Mouse (Mus musculus): Measurements from ENCODE around the gene Myrfl. TPM values are rescaled to one million over a fixed set of nuclear protein-coding genes. Genes with fewer than 3 reads are reported as not detected.

Gene Myrfl
- polyA plus RNA-seq, 1 experiment from 2014 or later: 0.12 TPM

DNA sequence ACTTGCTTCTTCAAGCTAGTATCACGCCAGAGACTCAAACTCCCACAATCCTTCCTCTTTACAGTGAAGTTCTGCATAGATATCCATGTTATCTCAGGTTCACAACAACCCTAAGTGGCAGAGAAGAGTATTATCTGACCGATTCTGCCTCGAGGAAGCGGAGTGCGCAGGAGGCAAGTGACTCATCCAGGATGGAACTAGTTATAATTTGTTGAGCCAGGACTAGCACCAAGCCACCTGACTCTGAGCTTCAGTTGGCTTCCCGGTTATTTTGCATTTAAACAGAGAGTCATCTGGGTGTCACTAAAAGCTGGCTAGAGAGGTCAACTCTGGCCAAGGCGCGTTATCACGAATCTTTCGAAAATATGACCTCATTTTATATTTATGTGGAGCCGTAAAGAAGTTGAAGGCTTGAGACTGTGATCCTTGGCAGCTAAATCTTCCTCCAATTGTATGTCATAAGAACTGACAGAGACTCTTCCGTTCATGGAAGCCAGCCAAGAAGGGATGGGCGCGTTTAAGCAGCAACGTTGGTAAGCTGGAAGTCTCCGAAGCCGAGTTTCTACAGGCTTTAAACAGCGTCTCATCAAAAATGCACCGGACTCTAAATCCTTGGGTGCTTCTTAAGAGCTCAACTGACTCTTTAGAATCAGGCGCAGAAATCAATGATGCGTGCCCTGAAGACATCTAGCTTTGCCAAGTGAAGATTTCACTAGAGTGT is 125.3 kb downstream of the Myrfl start:
- Histone ChIP-seq H3K4me3 (replicated peaks) (no peak overlapping the region), H3K4me2 (replicated peaks) (no peak overlapping the region), H3K9me3 (no peaks in the 10 kb centered on the region), H3K9ac (replicated peaks) (no peak overlapping the region), H3K27ac (no peak overlapping the region), H3K27me3 (no peaks in the 10 kb centered on the region), H3K4me1 (replicated peaks) (peaks cover 16% of the 10 kb centered on the region), H3K36me3 (no peaks in the 10 kb centered on the region)
- no peak for ATAC-seq
- WGBS: 80% methylated on average over 21 of the region's 21 CpGs

DNA sequence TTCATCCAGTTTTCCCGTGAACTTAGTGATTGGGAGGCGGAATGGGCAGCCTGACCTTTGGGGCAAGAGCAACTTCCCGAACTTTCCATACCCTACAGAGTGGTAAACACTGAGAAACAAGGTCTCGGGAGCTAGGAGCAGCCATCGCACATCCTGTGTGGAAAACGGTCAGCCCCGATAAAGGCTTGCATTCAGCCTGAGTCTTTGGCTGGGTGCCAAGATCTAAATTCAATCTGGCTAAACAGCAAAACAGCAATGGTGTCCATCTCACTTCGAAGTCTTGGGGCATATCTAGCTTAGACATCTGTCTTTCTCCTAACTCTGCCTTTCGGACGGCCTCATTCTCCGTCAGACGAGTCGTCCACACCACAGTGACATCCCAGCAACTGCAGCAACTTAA is 128.1 kb downstream of the Myrfl start:
- ATAC-seq: peak; percentile 48; the same call in 1 of the 2 replicates
- H3K4me3 ChIP-seq (replicated peaks): no peak overlapping the region
- H3K4me1 ChIP-seq (replicated peaks): peaks cover 3% of the 10 kb centered on the region; the same call in 1 of the 2 replicates
- no peak overlapping the region for H3K27ac ChIP-seq
- WGBS: 64% methylated on average over 13 of the region's 13 CpGs
- no peak overlapping the region for H3K4me2 ChIP-seq (replicated peaks)
- no peaks in the 10 kb centered on the region for H3K36me3 ChIP-seq
- H3K9me3 ChIP-seq: no peaks in the 10 kb centered on the region
- H3K27me3 ChIP-seq: no peaks in the 10 kb centered on the region
- H3K9ac ChIP-seq (replicated peaks): no peak overlapping the region

DNA sequence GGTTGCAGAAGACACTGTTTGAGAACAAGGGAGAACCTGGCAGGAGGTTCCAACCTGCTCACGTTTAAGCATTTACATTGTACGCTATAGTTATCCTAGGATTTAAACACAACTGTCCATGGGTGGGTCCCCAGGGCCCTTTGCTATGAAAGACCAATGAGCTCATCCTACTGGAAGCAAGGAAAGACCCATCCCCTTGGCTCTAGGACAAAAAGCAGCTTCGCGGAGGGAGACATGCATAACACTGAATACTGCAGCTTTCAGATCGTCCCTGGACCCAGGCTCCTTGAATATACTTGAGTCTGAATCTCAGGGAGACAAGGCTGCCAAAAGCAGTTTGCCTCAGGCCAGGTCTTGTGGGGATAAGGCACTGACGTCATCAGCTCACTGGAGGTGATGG is 130.2 kb downstream of the Myrfl start:
- Histone ChIP-seq H3K4me1 (replicated peaks) (peaks cover 3% of the 10 kb centered on the region; the same call in 1 of the 2 replicates), H3K9me3 (no peaks in the 10 kb centered on the region), H3K4me3 (replicated peaks) (no peak overlapping the region), H3K9ac (replicated peaks) (no peak overlapping the region), H3K4me2 (replicated peaks) (no peak overlapping the region), H3K27me3 (no peaks in the 10 kb centered on the region), H3K36me3 (no peaks in the 10 kb centered on the region), H3K27ac (no peak overlapping the region)
- ATAC-seq: no peak
- WGBS: 80% methylated on average over 6 of the region's 6 CpGs

DNA sequence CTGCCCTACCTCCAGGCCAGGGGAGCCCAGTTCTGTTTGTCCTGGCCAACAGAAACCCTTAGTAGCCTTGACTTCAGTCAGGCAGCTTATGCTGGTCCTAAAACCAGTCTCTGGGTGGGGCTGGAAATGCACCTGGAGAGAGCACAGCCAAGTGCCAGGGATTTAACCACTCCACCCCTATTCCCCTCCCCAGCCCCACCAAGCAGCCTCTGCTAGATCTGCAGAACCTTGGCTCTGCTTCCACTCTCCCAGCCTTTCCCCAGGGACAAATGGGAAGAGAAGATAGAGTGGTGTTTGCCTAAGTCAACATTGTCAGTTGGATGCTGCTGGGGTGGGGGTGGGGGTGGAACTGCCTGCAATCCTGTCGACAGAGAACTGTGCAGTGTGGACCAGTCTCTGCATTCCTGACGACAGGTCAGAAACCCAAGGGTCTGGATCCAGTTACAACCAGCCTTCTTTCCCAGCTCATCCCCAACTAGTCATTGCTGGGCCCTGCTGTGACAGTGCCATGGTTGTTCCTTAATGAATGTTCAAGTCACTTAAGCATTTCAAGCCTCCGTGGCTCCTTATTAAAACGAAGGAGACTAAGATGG is 135.1 kb downstream of the Myrfl start:
- Histone ChIP-seq H3K4me1 (replicated peaks) (peaks cover 6% of the 10 kb centered on the region; the same call in 1 of the 2 replicates), H3K36me3 (no peaks in the 10 kb centered on the region), H3K27me3 (no peaks in the 10 kb centered on the region), H3K27ac (no peak overlapping the region), H3K9ac (replicated peaks) (no peak overlapping the region), H3K9me3 (no peaks in the 10 kb centered on the region), H3K4me3 (replicated peaks) (no peak overlapping the region), H3K4me2 (replicated peaks) (no peak overlapping the region)
- ATAC-seq: 0 out of 2 replicates have a peak, but pooled peaks have one; percentile 37
- 64% methylated on average over 4 of the region's 4 CpGs for WGBS

DNA sequence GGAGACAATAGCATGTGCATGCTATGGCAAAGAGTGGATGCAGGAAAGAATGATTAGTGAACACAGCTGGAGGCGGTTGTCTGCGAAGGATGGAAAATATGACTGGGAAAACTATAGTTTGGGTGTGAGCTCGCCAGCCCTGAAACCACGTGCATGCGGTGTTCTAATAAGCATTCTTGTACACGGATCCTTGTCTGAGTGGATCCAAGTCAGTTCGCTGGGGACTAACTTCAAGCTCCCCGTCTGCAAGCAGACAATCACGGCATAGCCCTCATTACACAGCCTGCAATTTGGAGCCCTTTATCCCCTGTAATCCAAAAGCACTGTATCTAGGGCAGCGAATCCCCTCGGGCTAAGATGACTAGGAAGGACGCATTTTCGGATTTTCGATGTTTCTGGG is 136.2 kb downstream of the Myrfl start:
- Histone ChIP-seq H3K9me3 (no peaks in the 10 kb centered on the region), H3K9ac (replicated peaks) (no peak overlapping the region), H3K36me3 (no peaks in the 10 kb centered on the region), H3K27ac (no peak overlapping the region), H3K4me1 (replicated peaks) (peaks cover 13% of the 10 kb centered on the region; the same call in 1 of the 2 replicates), H3K4me2 (replicated peaks) (no peak overlapping the region), H3K27me3 (no peaks in the 10 kb centered on the region), H3K4me3 (replicated peaks) (no peak overlapping the region)
- ATAC-seq: 0 out of 2 replicates have a peak, but pooled peaks have one; percentile 30
- WGBS: 79% methylated on average over 14 of the region's 14 CpGs

DNA sequence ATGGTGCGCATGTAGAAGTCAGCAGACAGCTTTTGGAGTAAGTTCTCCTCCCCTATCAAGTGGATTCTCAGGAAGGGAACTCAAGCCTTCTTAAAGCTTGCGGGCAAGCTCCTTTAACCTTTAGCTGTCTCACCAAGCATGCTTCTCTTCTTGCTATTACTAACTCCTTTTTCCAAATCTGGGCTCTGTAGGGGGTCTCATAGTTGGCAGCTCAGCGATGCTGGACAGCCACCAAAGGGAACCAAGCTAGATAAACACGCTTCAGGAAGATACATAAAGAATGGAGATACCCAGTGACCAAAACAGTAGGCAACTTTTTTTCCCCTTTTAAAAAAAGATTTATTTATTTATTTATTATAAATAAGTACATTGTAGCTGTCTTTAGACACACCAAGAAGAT is 136.9 kb downstream of the Myrfl start:
- Histone ChIP-seq H3K36me3 (no peaks in the 10 kb centered on the region), H3K27ac (no peak overlapping the region), H3K27me3 (no peaks in the 10 kb centered on the region), H3K9me3 (no peaks in the 10 kb centered on the region), H3K4me2 (replicated peaks) (no peak overlapping the region), H3K4me3 (replicated peaks) (no peak overlapping the region), H3K9ac (replicated peaks) (no peak overlapping the region), H3K4me1 (replicated peaks) (peaks cover 13% of the 10 kb centered on the region; the same call in 1 of the 2 replicates)
- ATAC-seq: no peak
- WGBS: 90% methylated on average over 4 of the region's 4 CpGs

DNA sequence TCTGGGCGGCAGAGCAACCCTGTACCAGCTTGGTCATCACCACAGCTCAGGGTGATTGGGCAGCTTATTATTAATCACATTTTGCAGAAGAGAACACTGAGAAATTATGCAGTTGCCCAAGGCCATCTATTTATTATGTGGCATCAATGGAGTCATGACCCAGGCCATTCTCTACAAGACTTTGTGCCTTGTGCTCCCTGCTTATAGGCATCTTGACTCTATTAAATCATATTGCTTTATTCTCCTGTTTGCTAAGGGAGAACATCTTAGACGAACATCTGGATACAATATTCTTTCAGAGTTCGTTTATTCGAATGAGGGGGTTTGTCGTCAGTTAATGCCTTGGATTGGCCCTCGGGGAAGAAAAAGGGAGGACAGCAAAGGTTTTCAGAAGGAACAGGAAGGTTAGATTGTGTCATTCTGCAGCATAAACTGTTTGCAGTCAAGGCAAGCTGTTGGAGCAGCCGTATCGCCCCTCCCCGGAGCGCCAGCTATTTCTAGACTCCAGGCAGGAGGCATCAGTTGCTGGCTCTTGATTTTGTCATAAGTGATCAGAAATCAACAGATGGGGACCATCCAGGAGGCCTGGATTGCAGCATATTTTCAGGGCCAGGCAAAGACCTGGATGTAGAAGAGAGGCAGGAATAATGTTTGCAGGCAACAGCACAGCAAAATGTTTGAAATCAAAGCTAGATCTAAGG is 140.7 kb downstream of the Myrfl start:
- no peaks in the 10 kb centered on the region for H3K9me3 ChIP-seq
- no peak for ATAC-seq
- H3K27me3 ChIP-seq: no peaks in the 10 kb centered on the region
- H3K36me3 ChIP-seq: no peaks in the 10 kb centered on the region
- no peak overlapping the region for H3K4me2 ChIP-seq (replicated peaks)
- H3K9ac ChIP-seq (replicated peaks): no peak overlapping the region
- H3K4me1 ChIP-seq (replicated peaks): 0 out of 2 replicates have a peak, but pooled peaks cover 8% of the 10 kb centered on the region
- WGBS: 77% methylated on average over 10 of the region's 10 CpGs
- no peak overlapping the region for H3K27ac ChIP-seq
- H3K4me3 ChIP-seq (replicated peaks): no peak overlapping the region

DNA sequence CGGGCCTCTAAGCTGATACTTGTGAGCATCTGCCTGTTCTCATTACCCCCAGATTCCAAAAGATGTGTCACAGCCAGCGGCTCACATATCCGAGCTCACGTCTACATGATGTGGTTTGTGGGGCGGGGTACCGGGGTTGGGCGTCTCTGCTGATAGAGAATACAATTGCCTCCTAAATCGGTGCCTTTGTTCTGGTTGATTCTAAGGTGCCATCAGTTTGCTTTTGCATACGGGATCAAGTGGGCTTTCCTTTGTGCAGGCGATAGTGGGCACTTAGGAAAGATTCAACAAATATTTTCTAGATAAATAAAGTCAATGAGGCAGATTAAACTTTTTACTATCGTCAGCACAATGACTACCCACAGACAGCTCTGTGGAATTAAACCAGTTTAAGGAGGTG is 141.8 kb downstream of the Myrfl start:
- Histone ChIP-seq H3K4me3 (replicated peaks) (no peak overlapping the region), H3K4me1 (replicated peaks) (0 out of 2 replicates have a peak, but pooled peaks cover 7% of the 10 kb centered on the region), H3K9me3 (no peaks in the 10 kb centered on the region), H3K27me3 (no peaks in the 10 kb centered on the region), H3K9ac (replicated peaks) (no peak overlapping the region), H3K4me2 (replicated peaks) (no peak overlapping the region), H3K27ac (no peak overlapping the region), H3K36me3 (no peaks in the 10 kb centered on the region)
- ATAC-seq: no peak
- 85% methylated on average over 11 of the region's 11 CpGs for WGBS

DNA sequence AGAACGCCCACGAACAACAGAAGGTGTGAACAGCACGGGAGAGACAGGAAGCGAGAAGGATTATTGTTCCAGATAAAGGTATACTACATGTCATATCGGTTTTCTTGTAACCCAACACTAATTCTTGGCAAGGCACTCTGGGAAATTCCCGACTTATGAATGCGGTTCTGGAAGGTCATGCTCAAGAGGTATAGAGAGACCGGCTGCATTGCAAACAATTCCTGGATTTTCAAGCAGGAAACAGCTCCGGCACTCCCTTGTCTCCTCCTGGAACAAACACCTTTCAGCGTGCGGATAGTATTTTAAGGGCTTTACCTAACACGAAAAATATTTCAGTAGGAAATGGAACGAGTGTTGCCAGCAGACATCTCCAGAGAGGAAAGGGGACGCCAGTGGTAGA is 145.8 kb downstream of the Myrfl start:
- Histone ChIP-seq H3K27ac (no peak overlapping the region), H3K36me3 (no peaks in the 10 kb centered on the region), H3K9me3 (no peaks in the 10 kb centered on the region), H3K4me2 (replicated peaks) (no peak overlapping the region), H3K27me3 (no peaks in the 10 kb centered on the region), H3K4me3 (replicated peaks) (no peak overlapping the region), H3K9ac (replicated peaks) (no peak overlapping the region), H3K4me1 (replicated peaks) (0 out of 2 replicates have a peak, but pooled peaks cover 4% of the 10 kb centered on the region)
- no peak for ATAC-seq
- 86% methylated on average over 14 of the region's 14 CpGs for WGBS

DNA sequence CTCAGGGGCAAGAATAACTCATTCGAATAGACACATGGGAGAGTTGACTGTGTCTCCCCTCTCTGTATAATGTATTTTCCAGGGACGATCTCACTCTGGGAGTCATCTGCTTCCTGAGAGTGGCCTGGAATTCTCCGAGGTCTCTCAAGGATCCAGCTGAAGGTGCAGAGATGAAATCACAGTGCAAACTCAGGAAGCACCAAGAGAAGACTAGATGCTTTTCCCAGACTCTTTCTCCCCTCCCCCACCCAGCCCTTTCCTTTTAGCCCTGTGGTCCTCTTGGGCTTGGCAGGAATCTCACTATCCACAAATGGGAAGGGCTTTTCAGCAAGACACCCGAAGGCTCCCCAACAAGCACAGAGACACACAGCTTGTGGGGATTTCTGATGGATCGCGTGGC is 146.7 kb downstream of the Myrfl start:
- no peak for ATAC-seq

DNA sequence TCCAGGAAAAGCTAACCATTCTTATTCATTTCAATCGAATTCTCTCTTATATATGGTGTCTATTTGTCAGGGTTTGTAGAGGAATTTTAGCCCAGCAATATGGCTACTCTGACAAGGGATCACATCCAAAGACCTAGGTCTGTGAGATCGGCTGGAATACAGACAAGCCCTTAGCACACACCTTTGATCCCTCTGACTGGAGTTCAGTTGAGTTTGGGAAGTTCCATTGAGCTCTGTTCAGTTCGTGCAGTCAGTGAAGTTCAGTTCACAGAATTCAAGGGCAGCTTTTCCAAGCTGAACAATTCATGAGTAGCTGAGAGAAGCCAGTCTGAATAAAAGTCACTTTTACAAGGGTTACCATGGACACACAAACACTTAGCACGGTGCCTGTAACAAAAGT is 148.0 kb downstream of the Myrfl start:
- Histone ChIP-seq H3K4me2 (replicated peaks) (no peak overlapping the region), H3K36me3 (no peaks in the 10 kb centered on the region), H3K9ac (replicated peaks) (no peak overlapping the region), H3K27me3 (no peaks in the 10 kb centered on the region), H3K27ac (no peak overlapping the region), H3K9me3 (no peaks in the 10 kb centered on the region), H3K4me1 (replicated peaks) (no peaks in the 10 kb centered on the region), H3K4me3 (replicated peaks) (no peak overlapping the region)
- no peak for ATAC-seq
- 84% methylated on average over 4 of the region's 4 CpGs for WGBS

More for the DNA sequence above, 146.7 kb downstream of the Myrfl start:
- Histone ChIP-seq H3K4me3 (replicated peaks) (no peak overlapping the region), H3K27ac (no peak overlapping the region), H3K36me3 (no peaks in the 10 kb centered on the region), H3K4me1 (replicated peaks) (no peaks in the 10 kb centered on the region), H3K9me3 (no peaks in the 10 kb centered on the region), H3K9ac (replicated peaks) (no peak overlapping the region), H3K4me2 (replicated peaks) (no peak overlapping the region), H3K27me3 (no peaks in the 10 kb centered on the region)
- 88% methylated on average over 6 of the region's 6 CpGs for WGBS
